Mouse (Mus musculus): ENCODE results near the gene Apol10b.
"Not testable (repeated sequence)": the region's sequence is repeated elsewhere in the genome, so short reads cannot be mapped to it uniquely, and the experiment has no call there.

The Apol10b gene

DNA sequence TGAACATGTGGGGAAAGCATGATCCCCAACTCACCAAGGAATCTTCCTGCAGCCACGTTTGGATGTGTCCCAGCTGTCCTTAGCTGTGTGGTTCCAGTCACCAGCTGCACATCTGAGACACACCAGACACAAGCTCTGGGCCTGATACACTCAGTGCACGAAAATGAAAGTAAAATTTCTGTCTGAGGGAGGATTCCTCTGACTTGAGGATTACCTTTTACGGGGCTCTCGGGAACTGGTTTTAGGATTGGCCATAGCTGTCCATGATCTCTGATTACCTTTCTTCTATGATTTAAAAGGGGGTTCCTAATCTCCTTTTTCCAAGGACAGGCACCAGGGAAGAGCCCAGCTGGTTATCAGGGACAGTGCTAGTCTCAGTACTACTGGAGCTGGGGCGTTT lies at the start of gene Apol10b:
Apol10b (minus strand) TSS at position 165 of the 400 bp plus-strand sequence.
- ATAC-seq (ENCODE audit: insufficient number of reproducible peaks, low FRiP score, low TSS enrichment) = no peak

GRCm38 (mm10) chr15:77643176-77643575 lies 47.3 kb upstream of the Apol10b start, which contains the start of gene Apol11b:
Gene Apol11b (minus strand): TSS chr15:77643286.
- not testable (repeated sequence) for ATAC-seq (ENCODE audit: insufficient number of reproducible peaks, low FRiP score, low TSS enrichment)

DNA sequence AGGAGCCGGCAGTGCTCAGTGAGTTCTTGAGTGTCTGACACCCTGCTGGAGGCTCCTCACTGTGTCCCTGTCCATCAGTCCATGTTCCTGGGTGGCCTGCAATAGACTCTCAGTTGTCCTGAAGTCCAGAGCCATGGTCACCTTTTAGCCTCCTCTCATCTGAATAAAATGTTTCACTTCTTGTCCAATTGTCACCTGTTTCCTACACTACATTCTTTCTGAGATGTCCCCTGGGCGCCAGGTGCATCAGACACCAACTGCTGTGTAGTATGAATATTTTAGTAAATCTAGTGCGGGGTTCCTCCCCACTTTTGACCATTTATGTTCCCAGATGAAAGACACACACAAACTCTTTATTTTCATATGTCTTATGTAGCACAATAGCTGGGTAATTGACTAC lies 33.9 kb upstream of the Apol10b start:
- ATAC-seq (ENCODE audit: insufficient number of reproducible peaks, low FRiP score, low TSS enrichment) = not testable (repeated sequence)

DNA sequence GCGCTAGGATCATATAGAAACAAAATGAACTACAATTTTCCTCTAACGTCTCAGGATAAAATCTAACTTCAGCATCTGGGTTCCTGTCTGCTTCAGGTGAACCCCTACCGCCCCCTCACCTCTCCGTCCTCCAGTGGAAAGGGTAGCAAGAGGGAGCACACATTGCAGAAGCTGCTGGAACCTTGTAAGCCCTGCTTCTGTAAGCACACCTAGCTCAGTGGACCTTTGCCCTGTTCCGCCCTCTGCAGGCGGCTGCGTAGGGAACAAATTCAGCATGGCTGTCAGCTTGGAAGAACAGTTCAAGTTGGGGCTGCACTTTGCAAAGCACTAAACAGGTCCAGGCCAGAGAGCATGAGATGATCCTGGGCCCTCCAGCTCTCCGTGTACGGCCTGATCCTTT lies 32.7 kb upstream of the Apol10b start:
- ATAC-seq (ENCODE audit: insufficient number of reproducible peaks, low FRiP score, low TSS enrichment) = not testable (repeated sequence)

DNA sequence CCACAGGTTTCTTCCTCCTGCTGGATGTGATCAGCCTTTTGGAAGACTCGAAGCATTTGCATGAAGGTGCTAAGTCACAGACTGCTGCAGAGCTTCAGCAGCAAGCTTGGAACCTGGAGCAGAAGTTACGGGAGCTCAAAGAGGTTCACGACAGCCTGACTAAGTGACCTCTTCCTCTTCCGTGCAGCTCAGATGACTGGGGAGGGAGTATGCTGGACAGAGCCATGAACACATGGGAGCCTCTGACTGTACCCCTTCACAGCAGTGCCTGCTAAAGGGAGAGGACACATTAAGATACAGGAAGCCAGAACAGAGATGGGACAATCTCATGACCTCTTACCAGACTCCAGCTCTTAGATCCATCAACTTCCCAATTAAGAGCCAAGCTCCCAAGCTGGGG lies 30.5 kb upstream of the Apol10b start:
- ATAC-seq (ENCODE audit: insufficient number of reproducible peaks, low FRiP score, low TSS enrichment) = not testable (repeated sequence)

DNA sequence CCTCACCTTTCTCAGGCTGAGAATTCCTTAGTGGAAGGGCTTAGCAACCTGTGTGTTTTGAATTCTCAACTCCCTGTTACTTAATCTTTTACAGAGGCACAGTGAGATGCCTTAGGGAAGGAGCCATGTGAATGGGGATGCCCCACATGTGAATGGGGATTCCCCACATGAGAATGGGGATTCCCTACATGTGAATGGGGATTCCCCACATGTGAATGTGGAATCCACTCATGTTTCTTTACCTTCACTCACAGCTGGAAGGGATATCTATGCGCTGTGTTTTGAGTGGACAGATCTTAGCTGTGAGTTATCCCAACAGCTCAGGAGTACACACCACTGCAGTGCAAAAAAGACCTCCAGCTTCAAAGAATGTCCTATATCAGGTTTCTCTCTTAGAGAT lies 28.8 kb upstream of the Apol10b start:
- ATAC-seq (ENCODE audit: insufficient number of reproducible peaks, low FRiP score, low TSS enrichment) = no peak

- no peak for ATAC-seq (ENCODE audit: insufficient number of reproducible peaks, low FRiP score, low TSS enrichment)
Measured at GRCm38 (mm10) chr15:77606069-77606468, 10.1 kb upstream of the Apol10b start.

- ATAC-seq (ENCODE audit: insufficient number of reproducible peaks, low FRiP score, low TSS enrichment) = no peak
Measured at GRCm38 (mm10) chr15:77598958-77599357, 3.0 kb upstream of the Apol10b start, which contains the start of gene Gm36245. Gene Gm36245 (plus strand): TSS chr15:77599258.

- ATAC-seq (ENCODE audit: insufficient number of reproducible peaks, low FRiP score, low TSS enrichment) = no peak
Measured at GRCm38 (mm10) chr15:77598429-77598828, 2.5 kb upstream of the Apol10b start.

- no peak for ATAC-seq (ENCODE audit: insufficient number of reproducible peaks, low FRiP score, low TSS enrichment)
Measured at GRCm38 (mm10) chr15:77593557-77593956, 2.4 kb downstream of the Apol10b start.

- ATAC-seq (ENCODE audit: insufficient number of reproducible peaks, low FRiP score, low TSS enrichment) = no peak
Measured at GRCm38 (mm10) chr15:77590881-77591280, 5.0 kb downstream of the Apol10b start.

- no peak for ATAC-seq (ENCODE audit: insufficient number of reproducible peaks, low FRiP score, low TSS enrichment)
Measured at GRCm38 (mm10) chr15:77588981-77589380, 6.9 kb downstream of the Apol10b start.

GRCm38 (mm10) chr15:77587026-77587425 lies 8.9 kb downstream of the Apol10b start:
- ATAC-seq (ENCODE audit: insufficient number of reproducible peaks, low FRiP score, low TSS enrichment) = no peak

DNA sequence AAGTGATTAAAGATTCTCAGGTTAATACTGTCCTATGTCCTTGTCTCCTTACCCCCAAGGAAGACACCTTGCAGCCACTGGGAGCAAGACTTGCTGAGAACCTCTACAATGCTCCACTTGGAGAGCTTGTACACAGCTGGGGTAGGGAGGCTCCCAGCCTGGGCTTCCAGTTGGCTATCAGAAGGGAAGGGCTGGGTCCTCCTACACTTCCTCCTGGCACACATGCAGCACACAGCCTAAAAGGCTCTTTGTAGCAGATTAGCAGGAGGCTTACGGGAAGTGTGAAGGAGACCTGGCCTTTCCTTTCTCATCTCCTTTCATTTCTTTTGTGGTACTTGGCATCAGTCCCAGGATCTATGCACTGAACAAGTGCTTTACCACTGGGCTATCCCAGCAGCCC lies 14.2 kb downstream of the Apol10b start:
- ATAC-seq (ENCODE audit: insufficient number of reproducible peaks, low FRiP score, low TSS enrichment) = no peak

GRCm38 (mm10) chr15:77579311-77579710 lies 16.6 kb downstream of the Apol10b start:
- no peak for ATAC-seq (ENCODE audit: insufficient number of reproducible peaks, low FRiP score, low TSS enrichment)

DNA sequence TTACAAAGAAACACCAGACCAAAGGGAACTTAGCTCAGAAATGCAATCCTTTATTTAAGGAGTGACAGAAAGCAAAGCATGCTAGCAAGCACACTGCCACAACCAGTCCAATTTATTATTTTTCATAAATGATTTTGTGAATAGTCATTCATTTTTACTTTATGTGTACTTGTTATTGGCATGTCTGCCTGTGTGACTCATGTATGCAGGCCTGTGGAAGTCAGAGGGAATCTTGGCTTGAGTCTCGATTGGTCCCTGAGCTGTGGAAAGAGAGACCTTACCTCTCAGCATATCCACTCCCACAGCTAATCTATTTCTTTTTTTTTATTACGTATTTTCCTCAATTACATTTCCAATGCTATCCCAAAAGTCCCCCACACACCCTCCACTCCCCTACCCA lies 17.1 kb downstream of the Apol10b start:
- ATAC-seq (ENCODE audit: insufficient number of reproducible peaks, low FRiP score, low TSS enrichment) = no peak

- no peak for ATAC-seq (ENCODE audit: insufficient number of reproducible peaks, low FRiP score, low TSS enrichment)
Measured at GRCm38 (mm10) chr15:77563219-77563618, 32.7 kb downstream of the Apol10b start.

DNA sequence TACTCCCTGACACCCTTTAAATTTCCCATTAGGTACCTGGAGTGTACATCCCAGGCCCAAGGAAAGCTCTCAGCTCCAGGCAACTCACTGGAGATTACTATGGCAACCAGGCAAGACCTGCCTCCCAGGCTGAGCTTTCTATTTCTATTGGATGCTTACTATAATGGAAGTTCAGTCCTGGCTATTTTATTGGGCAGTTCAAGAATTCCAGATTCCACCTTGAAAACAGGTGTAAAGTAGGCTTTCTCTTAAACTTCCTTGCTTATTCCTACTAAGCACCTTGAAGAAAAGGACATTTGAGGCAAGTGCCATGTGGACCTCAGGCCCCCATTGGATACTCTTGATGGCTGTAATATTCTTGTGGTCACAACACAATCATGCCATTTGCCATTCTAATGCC lies 34.1 kb downstream of the Apol10b start, which contains the start of gene 1700025B11Rik:
1700025B11Rik (minus strand) TSS at position 101 of the 400 bp plus-strand sequence.
- no peak for ATAC-seq (ENCODE audit: insufficient number of reproducible peaks, low FRiP score, low TSS enrichment)

DNA sequence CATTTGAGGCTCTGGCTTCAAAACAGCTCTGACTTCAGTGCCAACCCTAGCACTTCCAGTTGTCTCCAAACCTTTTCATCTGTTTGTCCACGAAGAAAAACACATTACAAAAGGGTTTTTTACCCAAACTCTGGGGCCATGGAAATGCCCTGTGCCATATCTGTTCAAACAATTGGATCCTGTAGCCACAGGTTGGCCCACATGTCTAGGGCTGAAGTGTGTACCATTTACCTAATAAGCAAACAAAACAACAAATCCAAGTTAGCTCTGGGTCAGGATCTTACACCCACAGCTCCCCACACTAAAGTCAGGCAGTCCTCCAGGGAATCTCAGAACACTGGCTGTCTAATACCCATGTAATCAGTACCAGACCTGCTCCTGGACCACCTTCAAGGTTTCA lies 56.7 kb downstream of the Apol10b start:
- not testable (repeated sequence) for ATAC-seq (ENCODE audit: insufficient number of reproducible peaks, low FRiP score, low TSS enrichment)
